Comparison of ENCODE assay signal across 12 mouse cellular contexts in genomic region chr2:127418266-127418970, GRCm38 (mm10). TPM values are rescaled to one million over a fixed set of nuclear protein-coding genes. Genes with fewer than 3 reads are reported as not detected.
"Had no signal": no experiment of that assay in that cellular context is flagged by ENCODE, and none has a peak within 500 bp of the region (broad histone marks: within the 10 kb centered on the region; RNA-seq: fewer than 3 reads in every experiment).

No protein-coding gene starts in this region.

- H3K27me3 ChIP-seq: hindbrain, embryonic 15.5 days; limb, embryonic 13.5 days; midbrain, embryonic 12.5 days; stomach, embryonic 15.5 days had no signal

- H3K27ac ChIP-seq: hindbrain, embryonic 15.5 days; limb, embryonic 13.5 days; liver, embryonic 15.5 days; midbrain, embryonic 12.5 days; stomach, embryonic 15.5 days had no signal

- H3K4me1 ChIP-seq: hindbrain, embryonic 15.5 days; limb, embryonic 13.5 days; liver, embryonic 15.5 days; midbrain, embryonic 12.5 days; stomach, embryonic 15.5 days had no signal

- ATAC-seq: midbrain, embryonic 16.5 days had no signal

- H3K9ac ChIP-seq: hindbrain, embryonic 15.5 days; limb, embryonic 13.5 days; liver, embryonic 15.5 days; midbrain, embryonic 12.5 days; stomach, embryonic 15.5 days had no signal

- H3K9me3 ChIP-seq: hindbrain, embryonic 15.5 days; limb, embryonic 13.5 days; liver, embryonic 15.5 days; midbrain, embryonic 12.5 days; stomach, embryonic 15.5 days had no signal

- H3K36me3 ChIP-seq: hindbrain, embryonic 15.5 days; limb, embryonic 13.5 days; liver, embryonic 15.5 days; midbrain, embryonic 12.5 days; stomach, embryonic 15.5 days had no signal

- H3K4me2 ChIP-seq: hindbrain, embryonic 15.5 days; limb, embryonic 13.5 days; liver, embryonic 15.5 days; midbrain, embryonic 12.5 days; stomach, embryonic 15.5 days had no signal

- H3K4me3 ChIP-seq: hindbrain, embryonic 15.5 days; limb, embryonic 13.5 days; liver, embryonic 15.5 days; midbrain, embryonic 12.5 days; stomach, embryonic 15.5 days had no signal

- DNase-seq: left cerebral cortex, postnatal 4 days; lung, adult 2 months; lung, postnatal 10 days; right cerebral cortex, postnatal 14 days; thymus, postnatal 36 days had no signal

RNA-seq across cellular contexts. Expression of gene Gpat2, which starts 6.6 kb away (rescaled TPM):
- total RNA-seq: megakaryocyte-erythroid progenitor cell, adult 5-6 weeks had no signal
- polyA plus RNA-seq: midbrain, embryonic 12.5 days had no signal

RNA-seq across cellular contexts. Expression of gene Adra2b, which starts 55.4 kb away (rescaled TPM):
- total RNA-seq: megakaryocyte-erythroid progenitor cell, adult 5-6 weeks had no signal
